Mouse (Mus musculus): Measurements from ENCODE around the gene Klk14.

- TF ChIP-seq CTCF (IDR thresholded peaks at IDR 0.05; ENCODE audit: insufficient read depth, low read depth, low read length) = no peak
- TF ChIP-seq POLR2A (IDR thresholded peaks at IDR 0.05; ENCODE audit: insufficient read depth, low read depth, low read length) = no peak
Measured at GRCm38 (mm10) chr7:43660002-43660401, 30.2 kb upstream of the Klk14 start, which contains the start of gene Siglece.
